ENCODE assay signal across 8 mouse cellular contexts in the genomic region with DNA sequence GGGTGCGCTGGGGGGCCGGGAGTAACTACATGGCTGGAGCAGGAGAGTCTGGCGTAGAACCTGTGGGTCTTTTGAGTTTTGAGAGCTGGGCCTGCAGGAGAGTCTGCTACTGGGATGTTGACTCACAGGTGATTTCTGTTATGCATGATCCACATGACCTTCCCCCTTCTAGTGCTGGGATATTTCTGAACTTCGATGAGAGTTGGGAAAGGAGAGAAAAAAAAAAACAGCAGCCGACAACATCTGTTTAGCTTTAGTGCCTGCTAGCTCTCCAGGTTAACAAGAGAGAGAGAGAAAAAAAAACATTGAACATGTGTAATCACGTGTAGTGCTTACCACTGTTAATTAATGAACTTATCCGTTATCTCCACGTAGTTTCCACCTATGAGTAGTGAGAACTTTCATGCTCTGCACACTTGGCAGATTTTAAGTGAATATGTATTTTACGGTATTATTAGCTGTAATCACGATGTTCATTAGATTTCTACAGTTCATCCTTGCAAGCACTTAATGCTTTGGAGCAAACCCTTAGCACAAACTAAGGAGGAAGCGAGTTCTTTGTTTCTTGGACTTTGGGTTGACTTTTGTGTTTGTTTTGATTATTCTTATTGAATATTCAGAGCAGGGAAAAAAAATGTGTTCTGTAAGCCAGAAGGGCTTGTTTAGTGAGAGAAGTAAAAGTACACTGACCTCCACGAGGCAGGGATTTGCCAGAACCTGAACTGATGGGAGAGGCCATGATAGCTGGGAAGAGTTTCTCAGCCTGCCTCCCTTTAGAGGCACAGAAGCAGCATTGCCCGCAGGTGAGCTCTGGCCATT. TPM values are rescaled to one million over a fixed set of nuclear protein-coding genes. Genes with fewer than 3 reads are reported as not detected.
DNase-seq lines count a peak whose midpoint lies in the region; ATAC-seq and TF ChIP-seq lines count a peak whose summit lies in the region.

No protein-coding gene starts in this region.

- peaks cover 7% of the 10 kb centered on the region; the same call in 1 of the 2 replicates for H3K36me3 ChIP-seq in neural tube, embryonic 12.5 days

- peak overlapping the region; percentile 81 for H3K4me3 ChIP-seq in layer of hippocampus, adult 2 months
- peak overlapping the region; percentile 98 for H3K4me3 ChIP-seq in brown adipose tissue, adult 24 weeks (ENCODE audit: insufficient read depth, low read depth, low read length)
- H3K4me3 ChIP-seq in neural tube, embryonic 12.5 days: peak overlapping the region; percentile 69

- no peaks in the 10 kb centered on the region for H3K27me3 ChIP-seq in neural tube, embryonic 12.5 days (replicated peaks)

- peak overlapping the region; percentile 72 for H3K9ac ChIP-seq in neural tube, embryonic 12.5 days

- DNase-seq in layer of hippocampus, adult 2 months (ENCODE audit: low spot score in 2 of 2): no peak
- no peak for DNase-seq in layer of hippocampus, postnatal 36 days
- no peak for DNase-seq in gastrocnemius, postnatal 36 days
- DNase-seq in spleen, postnatal 10 days (ENCODE audit: low spot score in 2 of 2): no peak
- DNase-seq in left cerebral cortex, postnatal 14 days (ENCODE audit: low spot score in 2 of 2): no peak

- H3K4me1 ChIP-seq in brown adipose tissue, adult 24 weeks (ENCODE audit: control insufficient read depth, insufficient read depth, insufficient read length, low read length): no peaks in the 10 kb centered on the region
- H3K4me1 ChIP-seq in neural tube, embryonic 12.5 days: peaks cover 3% of the 10 kb centered on the region; the same call in 1 of the 2 replicates

- intact Hi-C loops in gastrocnemius, postnatal 36 days (cut with DNase I): no loop called here
- intact Hi-C loops in left cerebral cortex, postnatal 14 days (cut with DNase I): no loop called here

- H3K27ac ChIP-seq in layer of hippocampus, adult 2 months: peak overlapping the region; percentile 87
- H3K27ac ChIP-seq in brown adipose tissue, adult 24 weeks (replicated peaks; ENCODE audit: low read depth, low read length): no peak overlapping the region
- H3K27ac ChIP-seq in neural tube, embryonic 12.5 days: no peak overlapping the region

- TF ChIP-seq CTCF in layer of hippocampus, adult 2 months (conservative IDR thresholded peaks at IDR 0.05): no peak

- ATAC-seq in inflammation-experienced regulatory T-cells, adult 6 months: peak; percentile 4
- ATAC-seq in neural tube, embryonic 12.5 days (ENCODE audit: low FRiP score, low read depth): no peak

- H3K9me3 ChIP-seq in neural tube, embryonic 12.5 days: no peaks in the 10 kb centered on the region

- H3K4me2 ChIP-seq in neural tube, embryonic 12.5 days (replicated peaks): peak overlapping the region; percentile 90

- WGBS in neural tube, embryonic 12.5 days: 36% methylated on average over 13 of the region's 13 CpGs

RNA-seq across cellular contexts. Expression of a gene that starts 1.0 kb away (rescaled TPM):
- total RNA-seq in layer of hippocampus, adult 2 months (2021): 10 to 100 TPM; 22.5 to 25.8 TPM
- 10 to 100 TPM; 20.1 to 24.5 TPM for total RNA-seq in layer of hippocampus, postnatal 36 days (2021)
- polyA plus RNA-seq in brown adipose tissue, adult 24 weeks (2012; ENCODE audit: insufficient read depth, insufficient read length, missing spikeins): 63.8 and 97.0 TPM in 2 replicates
- 10 to 100 TPM; 47.7 to 61.2 (median 56.2) TPM for polyA plus RNA-seq in inflammation-experienced regulatory T-cells, adult 6 months (2017; shearing (Covaris generic))
- polyA plus RNA-seq in neural tube, embryonic 12.5 days (2016; fragmentation: Nextera tagmentation; extraction: Ambion mirVana): 29.6 and 30.8 TPM in 2 replicates
- 1 to 10 TPM; 2.6 to 4.5 TPM for total RNA-seq in gastrocnemius, postnatal 36 days (2021)
- 10 to 100 TPM; 15.3 to 17.7 TPM for total RNA-seq in left cerebral cortex, postnatal 14 days (2021)

RNA-seq across cellular contexts. Expression of a gene that starts 42.6 kb away (rescaled TPM):
- 10 to 100 TPM; 49.6 to 50.4 TPM for total RNA-seq in layer of hippocampus, adult 2 months (2021)
- total RNA-seq in layer of hippocampus, postnatal 36 days (2021): 10 to 100 TPM; 52.4 to 52.7 TPM
- 172 and 174 TPM in 2 replicates for polyA plus RNA-seq in brown adipose tissue, adult 24 weeks (2012; ENCODE audit: insufficient read depth, insufficient read length, missing spikeins)
- polyA plus RNA-seq in inflammation-experienced regulatory T-cells, adult 6 months (2017; shearing (Covaris generic)): 100 to 1,000 TPM; 100 to 124 (median 106) TPM
- 70.5 and 83.8 TPM in 2 replicates for polyA plus RNA-seq in neural tube, embryonic 12.5 days (2016; fragmentation: Nextera tagmentation; extraction: Ambion mirVana)
- total RNA-seq in gastrocnemius, postnatal 36 days (2021): 10 to 100 TPM; 28.7 to 34.9 TPM
- total RNA-seq in left cerebral cortex, postnatal 14 days (2021): 10 to 100 TPM; 44.0 to 46.4 TPM

RNA-seq across cellular contexts. Expression of a gene that starts 42.8 kb away (rescaled TPM):
- total RNA-seq in layer of hippocampus, adult 2 months (2021): 10 to 100 TPM; 64.2 to 68.7 TPM
- total RNA-seq in layer of hippocampus, postnatal 36 days (2021): 10 to 100 TPM; 68.7 to 70.9 TPM
- polyA plus RNA-seq in brown adipose tissue, adult 24 weeks (2012; ENCODE audit: insufficient read depth, insufficient read length, missing spikeins): 114 and 119 TPM in 2 replicates
- polyA plus RNA-seq in inflammation-experienced regulatory T-cells, adult 6 months (2017; shearing (Covaris generic)): 1 to 10 TPM; 1.3 to 4.7 (median 1.8) TPM
- 72.0 and 76.5 TPM in 2 replicates for polyA plus RNA-seq in neural tube, embryonic 12.5 days (2016; fragmentation: Nextera tagmentation; extraction: Ambion mirVana)
- total RNA-seq in gastrocnemius, postnatal 36 days (2021): 100 to 1,000 TPM; 108 to 112 TPM
- 100 to 1,000 TPM; 152 to 157 TPM for total RNA-seq in left cerebral cortex, postnatal 14 days (2021)
